Mouse (Mus musculus) brain, embryonic 14.5 days (tissue): ENCODE data around the gene Ninj2.

ENCODE experiments used
- CTCF ChIP-seq: fragments of 200-500 bp; IDR thresholded peaks from 2 replicates; pipeline ENCODE4 v1.5.1; 2012; ENCODE audit warnings: inconsistent platforms, mild to moderate bottlenecking, moderate library complexity, borderline replicate concordance; ENCODE audit not compliant: insufficient read depth, insufficient read length; ENCODE audit errors: extremely low read depth
- POLR2A ChIP-seq: fragments of 200-500 bp; IDR thresholded peaks from 2 replicates; pipeline ENCODE4 v1.6.1; 2012; ENCODE audit warnings: mild to moderate bottlenecking, inconsistent platforms, borderline replicate concordance; ENCODE audit not compliant: poor library complexity, insufficient read depth, insufficient read length, severe bottlenecking; ENCODE audit errors: extremely low read depth

DNA sequence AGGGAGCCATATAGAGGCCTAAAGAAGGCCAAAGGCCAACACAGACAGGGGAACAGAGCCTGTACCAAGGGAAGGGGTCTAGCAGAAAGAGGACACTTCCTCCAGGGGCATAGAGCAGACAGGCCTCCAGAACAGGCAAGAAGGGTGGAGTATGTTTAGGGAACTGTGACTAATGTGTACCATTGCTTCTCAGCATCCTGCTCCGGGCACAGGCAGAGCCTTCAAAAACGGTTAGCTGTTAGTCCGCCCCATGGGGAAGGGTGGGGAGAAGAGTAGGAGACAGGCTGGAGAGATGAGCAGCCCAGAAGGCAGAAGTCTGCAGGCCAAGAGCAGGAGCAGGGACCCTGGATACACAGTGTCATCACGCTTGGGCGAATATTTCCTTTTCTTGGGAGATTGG lies 96.1 kb downstream of the Ninj2 start:
- TF ChIP-seq POLR2A = no peak
- TF ChIP-seq CTCF = no peak
